Mouse (Mus musculus): Measurements from ENCODE around the gene Ptprq. TPM values are rescaled to one million over a fixed set of nuclear protein-coding genes. Genes with fewer than 3 reads are reported as not detected.
A peak's percentile ranks its signal among the peaks of the same experiment; 100 is the strongest.

Ptprq gene
- under 1 TPM; 0.18 to 0.25 TPM for total RNA-seq (2021)
- long read RNA-seq, experiment 1: 0 reads
- long read RNA-seq, experiment 2: 0 reads

DNA sequence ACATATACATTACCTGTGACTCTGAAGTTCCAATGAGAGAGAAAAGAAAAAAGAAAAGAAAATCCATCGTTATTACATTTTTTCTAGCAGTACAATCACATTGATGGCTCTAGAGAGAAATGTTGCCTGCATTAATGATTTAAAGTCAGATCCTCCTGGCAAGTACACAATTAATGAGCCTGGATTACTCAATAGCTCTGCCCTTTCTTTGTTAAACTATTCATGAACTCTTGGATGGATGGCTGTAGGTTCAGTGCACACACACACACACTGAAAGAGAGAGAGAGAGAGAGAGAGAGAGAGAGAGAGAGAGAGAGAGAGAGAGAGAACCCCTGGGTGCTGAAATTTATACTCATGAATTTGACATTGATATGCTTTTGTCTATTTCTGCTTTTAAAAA, at the start of gene Ptprq:
Gene Ptprq, minus strand, starts transcription at position 246 of the 400 bp plus-strand sequence.
- intact Hi-C loops (cut with DNase I): no loop called here
- Histone ChIP-seq H3K27ac (no peak within 1 kb of the TSS), H3K4me3 (no peak within 1 kb of the TSS)
- no peak for TF ChIP-seq CTCF (IDR thresholded peaks at IDR 0.05)
- no peak for DNase-seq

- intact Hi-C loops (cut with DNase I): no loop called here
Measured at GRCm38 (mm10) chr10:107759624-107760023, 39.8 kb upstream of the Ptprq start.

DNA sequence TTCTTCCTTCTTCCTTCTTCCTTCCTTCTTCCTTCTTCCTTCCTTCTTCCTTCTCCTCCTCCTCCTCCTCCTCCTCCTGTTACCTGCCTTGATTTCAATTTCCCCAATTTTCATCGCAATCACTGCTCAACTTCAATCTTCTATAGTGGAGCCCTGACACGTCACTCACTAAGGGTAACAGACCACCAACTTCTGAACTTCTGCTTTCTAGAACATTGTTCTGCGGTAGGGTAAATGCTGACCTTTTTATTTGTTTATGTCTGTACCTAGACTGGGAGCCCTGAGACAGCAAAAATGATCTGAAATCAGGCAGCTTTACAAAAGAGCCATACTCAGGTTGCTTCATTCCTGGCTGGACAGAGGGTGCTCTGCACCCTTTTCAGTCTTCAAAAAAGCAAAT, 33.6 kb upstream of the Ptprq start:
- H3K4me3 ChIP-seq: no peak overlapping the region
- no peak overlapping the region for H3K27ac ChIP-seq
- intact Hi-C loops (cut with DNase I): no loop called here
- no peak for TF ChIP-seq CTCF (IDR thresholded peaks at IDR 0.05)
- DNase-seq: no peak

More at GRCm38 (mm10) chr10:107759624-107760023, 39.8 kb upstream of the Ptprq start:
- Histone ChIP-seq H3K27ac (no peak overlapping the region), H3K4me3 (no peak overlapping the region)
- no peak for TF ChIP-seq CTCF (IDR thresholded peaks at IDR 0.05)
- DNase-seq: no peak

DNA sequence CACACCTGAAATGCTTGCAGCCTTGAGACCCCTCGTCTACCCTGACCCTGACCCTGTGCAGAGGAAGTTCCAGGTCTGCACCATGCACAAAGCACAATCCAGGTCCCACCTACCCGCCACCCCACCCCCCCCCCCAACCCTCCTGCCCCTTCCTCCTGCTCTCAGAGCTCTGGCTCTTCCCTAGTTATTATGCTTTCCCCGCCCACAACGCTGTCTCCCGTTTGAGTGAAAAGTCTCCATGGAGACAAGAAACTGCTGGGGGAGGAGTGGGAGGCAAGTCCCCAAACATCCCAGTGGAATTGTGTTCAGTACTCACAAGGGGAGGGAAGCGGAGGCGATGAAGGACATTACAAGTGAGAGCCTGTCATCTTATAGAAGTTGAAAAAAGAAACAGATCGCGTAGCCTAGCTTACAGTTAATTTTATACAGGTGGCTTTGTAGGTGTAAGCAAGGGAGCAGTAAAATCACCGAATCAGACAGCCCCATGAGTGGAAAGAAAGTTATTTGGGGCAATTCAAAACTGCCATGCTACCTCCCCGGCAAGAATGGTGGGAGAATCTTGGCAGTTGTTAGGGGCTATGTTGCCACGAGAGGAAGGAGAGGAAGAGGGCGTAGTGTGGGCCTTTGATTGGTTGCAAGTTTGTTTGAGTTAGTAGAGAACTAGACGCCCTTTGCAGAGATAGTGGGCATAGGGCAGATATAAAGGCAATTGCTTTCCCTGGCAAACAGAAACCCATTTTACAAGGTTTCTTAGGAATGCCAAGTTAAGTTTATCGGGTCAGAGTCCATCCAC, 32.7 kb upstream of the Ptprq start:
- no peak for TF ChIP-seq CTCF (IDR thresholded peaks at IDR 0.05)

DNA sequence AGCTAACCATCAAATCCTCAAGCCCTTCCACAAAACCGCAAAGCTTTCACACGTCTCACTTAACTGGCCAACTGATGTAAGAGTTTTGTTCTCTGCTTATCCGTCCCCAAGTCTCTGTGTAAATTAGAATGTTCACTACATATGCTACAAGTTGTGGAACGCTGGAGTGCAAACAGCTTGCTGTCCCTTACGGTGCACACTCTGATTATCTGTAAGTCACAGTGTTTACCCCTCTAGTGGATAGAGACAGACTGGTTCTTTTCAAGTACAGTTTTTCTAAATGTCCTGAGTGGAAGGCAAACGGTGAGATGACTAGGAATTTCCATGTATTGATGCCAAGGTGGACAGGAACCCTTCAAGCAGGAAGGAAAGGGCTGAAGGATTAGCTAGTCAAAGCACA, 32.1 kb upstream of the Ptprq start:
- no peak for TF ChIP-seq CTCF (IDR thresholded peaks at IDR 0.05)
- no peak overlapping the region for H3K27ac ChIP-seq
- DNase-seq: no peak
- intact Hi-C loops (cut with DNase I): no loop called here
- no peak overlapping the region for H3K4me3 ChIP-seq

More for the DNA sequence above, 32.7 kb upstream of the Ptprq start:
- Histone ChIP-seq H3K27ac (no peak overlapping the region), H3K4me3 (peak overlapping the region; percentile 38; the same call in 1 of the 2 replicates)
- DNase-seq: no peak
- intact Hi-C loops (cut with DNase I): no loop called here

- TF ChIP-seq CTCF (IDR thresholded peaks at IDR 0.05): peak; percentile 75
- intact Hi-C loops (cut with DNase I): no loop called here
- Histone ChIP-seq H3K4me3 (no peak overlapping the region), H3K27ac (no peak overlapping the region)
- no peak for DNase-seq
Measured at GRCm38 (mm10) chr10:107747566-107747965, 27.7 kb upstream of the Ptprq start.

- Histone ChIP-seq H3K4me3 (peak overlapping the region; percentile 28), H3K27ac (no peak overlapping the region)
- no peak for TF ChIP-seq CTCF (IDR thresholded peaks at IDR 0.05)
- intact Hi-C loops (cut with DNase I): no loop called here
- DNase-seq: no peak
Measured at GRCm38 (mm10) chr10:107746717-107747116, 26.9 kb upstream of the Ptprq start.

- no peak overlapping the region for H3K27ac ChIP-seq
- intact Hi-C loops (cut with DNase I): no loop called here
- no peak overlapping the region for H3K4me3 ChIP-seq
- no peak for DNase-seq
- TF ChIP-seq CTCF (IDR thresholded peaks at IDR 0.05): no peak
Measured at GRCm38 (mm10) chr10:107739815-107740214, 20.0 kb upstream of the Ptprq start.

DNA sequence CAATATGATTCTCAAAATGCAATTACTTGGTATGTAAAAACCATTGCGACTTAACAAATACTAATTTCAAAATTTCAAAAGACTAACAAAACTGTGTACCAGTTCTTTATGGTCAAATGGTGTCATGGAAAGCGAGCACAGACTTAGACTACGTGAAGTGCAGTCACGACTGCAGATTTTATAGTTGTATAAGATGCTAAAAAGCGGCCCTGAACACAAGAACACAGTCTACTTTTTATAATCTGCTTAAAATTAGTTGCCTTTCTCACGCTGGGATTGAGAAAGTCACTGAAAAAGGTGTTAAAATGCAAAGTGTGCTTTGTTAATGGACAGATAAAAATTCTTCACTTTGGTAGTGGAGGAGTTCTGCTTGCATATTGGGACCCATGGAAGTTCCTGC, 17.9 kb upstream of the Ptprq start:
- intact Hi-C loops (cut with DNase I): no loop called here
- DNase-seq: no peak
- TF ChIP-seq CTCF (IDR thresholded peaks at IDR 0.05): no peak

DNA sequence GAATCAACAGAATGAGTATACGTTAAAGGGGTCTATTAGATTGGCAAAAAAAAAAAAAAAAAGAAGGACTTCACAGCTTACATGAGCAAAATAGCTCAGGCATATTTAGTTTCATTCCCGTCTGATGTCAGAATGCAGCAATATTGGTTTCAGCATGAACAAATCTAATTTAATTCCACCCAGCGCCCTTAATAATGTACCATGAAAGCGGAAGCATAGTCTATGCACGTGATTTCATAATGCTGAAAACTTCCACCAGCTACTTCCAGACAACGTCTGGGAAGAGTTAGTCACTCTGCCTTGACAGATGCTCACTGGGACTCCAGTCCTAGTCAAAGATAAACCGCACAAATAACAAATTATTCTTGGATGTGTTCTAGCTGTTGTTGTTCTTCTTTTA, 15.6 kb upstream of the Ptprq start:
- intact Hi-C loops (cut with DNase I): no loop called here
- TF ChIP-seq CTCF (IDR thresholded peaks at IDR 0.05): no peak
- no peak overlapping the region for H3K27ac ChIP-seq
- no peak overlapping the region for H3K4me3 ChIP-seq
- no peak for DNase-seq

More for the DNA sequence above, 17.9 kb upstream of the Ptprq start:
- Histone ChIP-seq H3K4me3 (no peak overlapping the region), H3K27ac (no peak overlapping the region)

- intact Hi-C loops (cut with DNase I): no loop called here
- no peak overlapping the region for H3K4me3 ChIP-seq
Measured at GRCm38 (mm10) chr10:107734327-107734726, 14.5 kb upstream of the Ptprq start.

GRCm38 (mm10) chr10:107725631-107726030, 5.8 kb upstream of the Ptprq start:
- intact Hi-C loops (cut with DNase I): no loop called here
- no peak for DNase-seq
- H3K27ac ChIP-seq: no peak overlapping the region
- H3K4me3 ChIP-seq: no peak overlapping the region
- no peak for TF ChIP-seq CTCF (IDR thresholded peaks at IDR 0.05)

More at GRCm38 (mm10) chr10:107734327-107734726, 14.5 kb upstream of the Ptprq start:
- no peak overlapping the region for H3K27ac ChIP-seq
- no peak for DNase-seq
- no peak for TF ChIP-seq CTCF (IDR thresholded peaks at IDR 0.05)

- peak; percentile 65 for TF ChIP-seq CTCF (IDR thresholded peaks at IDR 0.05)
- intact Hi-C loops (cut with DNase I): loop anchor here (1.0 to 10.0 kb wide), 2 partner anchors 140 to 261 kb away; no protein-coding TSS in a partner anchor
- DNase-seq: no peak
Measured at GRCm38 (mm10) chr10:107704443-107704842, 15.4 kb downstream of the Ptprq start.

More at GRCm38 (mm10) chr10:107704443-107704842, 15.4 kb downstream of the Ptprq start:
- H3K27ac ChIP-seq: no peak overlapping the region
- H3K4me3 ChIP-seq: no peak overlapping the region
